Mouse (Mus musculus): ENCODE data around the gene Ccdc175.

The Ccdc175 gene

GRCm38 (mm10) chr12:72104027-72104426, 80.8 kb downstream of the Ccdc175 start:
- in situ Hi-C loops (cut with MboI, MseI) = no loop called here

GRCm38 (mm10) chr12:72102776-72103175, 82.1 kb downstream of the Ccdc175 start:
- in situ Hi-C loops (cut with MboI, MseI) = no loop called here

DNA sequence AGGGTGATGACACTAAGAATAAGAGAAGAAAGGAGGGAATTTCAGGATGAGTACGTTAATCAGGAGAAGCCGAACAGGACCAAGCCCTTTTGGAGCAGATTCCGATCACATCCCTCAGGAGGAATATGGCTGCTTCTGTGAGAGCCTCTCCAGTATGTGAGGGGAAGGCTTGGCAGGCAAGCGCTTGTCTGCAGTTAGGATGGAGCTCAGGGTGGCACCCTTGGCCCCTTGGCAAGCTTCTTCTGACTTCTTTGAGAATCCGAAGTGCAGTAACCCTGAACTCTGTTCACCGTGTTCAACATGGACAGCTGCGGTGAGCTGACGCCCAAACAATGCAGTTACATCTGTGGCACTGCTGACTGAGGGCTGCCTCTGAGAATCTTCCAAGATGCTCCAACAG, 87.9 kb downstream of the Ccdc175 start:
- in situ Hi-C loops (cut with MboI, MseI) = loop anchor here (10.0 to 25.0 kb wide), 3 partner anchors 565 to 1258 kb away; partner anchors contain the start of genes Dhrs7 and Ppm1a

DNA sequence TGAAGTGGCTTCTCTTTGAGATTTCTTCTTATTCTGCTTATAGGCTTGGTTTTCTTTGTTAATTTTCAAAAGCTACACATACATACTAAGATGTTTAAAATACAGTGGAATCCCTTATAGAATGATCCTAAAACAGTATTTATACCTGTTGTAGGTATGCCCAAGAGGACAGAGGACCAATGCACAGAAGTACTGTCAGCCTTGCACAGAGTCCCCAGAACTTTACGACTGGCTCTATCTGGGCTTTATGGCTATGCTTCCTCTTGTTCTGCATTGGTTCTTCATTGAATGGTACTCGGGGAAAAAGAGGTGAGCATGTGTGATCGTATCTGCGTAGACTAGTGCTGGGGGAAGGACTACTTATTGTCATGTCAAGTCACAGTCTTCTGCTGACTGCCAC, 95.0 kb downstream of the Ccdc175 start:
- in situ Hi-C loops (cut with MboI, MseI) = loop anchor here (10.0 to 25.0 kb wide), 3 partner anchors 572 to 1265 kb away; partner anchors contain the start of genes Dhrs7 and Ppm1a

DNA sequence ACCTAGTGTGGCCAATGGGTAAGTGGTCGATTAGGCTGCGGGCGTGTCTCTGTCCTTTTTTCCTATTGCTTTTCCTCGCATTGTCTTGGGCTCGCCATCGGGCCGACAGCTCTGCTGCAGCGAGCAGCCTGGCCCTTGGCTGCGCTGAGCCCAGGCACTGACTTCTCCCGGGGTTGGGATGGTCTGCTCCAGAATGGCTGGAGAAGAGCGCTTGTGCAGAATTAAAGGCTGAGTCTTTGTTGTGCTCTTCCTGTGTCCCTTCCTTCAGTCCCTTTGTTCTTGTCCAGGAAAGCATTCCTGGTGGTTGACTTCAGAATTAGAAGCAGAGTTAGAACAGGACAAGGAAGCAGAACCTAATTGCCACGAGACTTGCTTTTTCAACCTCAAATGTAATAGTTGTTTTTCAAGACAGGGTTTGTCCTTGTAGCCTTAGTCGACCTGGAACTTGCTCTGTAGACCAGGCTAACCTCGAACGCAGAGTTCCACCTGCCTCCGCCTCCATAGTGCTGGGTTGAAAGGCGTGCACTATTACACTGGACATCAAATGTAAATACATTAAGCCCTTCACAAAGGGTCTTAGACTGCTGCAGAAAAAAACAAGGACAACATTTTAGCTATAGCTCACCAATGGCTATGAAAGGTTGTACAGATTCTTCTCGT, 98.5 kb downstream of the Ccdc175 start:
- in situ Hi-C loops (cut with MboI, MseI) = loop anchor here (25.0 kb wide), 2 partner anchors 576 to 676 kb away; partner anchors contain the start of genes Dhrs7 and Ppm1a

- in situ Hi-C loops (cut with MboI, MseI) = loop anchor here (25.0 kb wide), 2 partner anchors 577 to 677 kb away; partner anchors contain the start of genes Dhrs7 and Ppm1a
Measured at GRCm38 (mm10) chr12:72085329-72086165, 99.3 kb downstream of the Ccdc175 start, which contains the start of the genes L3hypdh and Jkamp. TSS of gene L3hypdh (minus strand) at chr12:72085439. TSS of gene Jkamp (plus strand) at chr12:72085589.

DNA sequence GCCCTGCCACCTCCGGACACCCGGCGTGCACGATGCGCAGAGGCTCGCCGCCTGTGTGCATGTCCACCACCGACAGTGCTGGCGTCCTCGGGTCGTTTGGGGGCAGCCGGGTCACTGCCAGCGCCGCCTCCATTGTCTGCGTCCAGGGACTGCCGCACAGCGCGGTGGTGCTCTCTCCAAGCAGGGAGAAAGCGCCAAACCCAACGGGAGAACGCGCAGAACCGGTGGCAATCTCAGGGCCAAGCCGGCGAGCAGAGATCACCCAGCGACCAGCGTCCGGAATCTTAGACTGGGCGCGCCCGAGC, 99.9 kb downstream of the Ccdc175 start:
- in situ Hi-C loops (cut with MboI, MseI) = loop anchor here (25.0 kb wide), 2 partner anchors 577 to 677 kb away; partner anchors contain the start of genes Dhrs7 and Ppm1a

GRCm38 (mm10) chr12:72084261-72085023, 100.4 kb downstream of the Ccdc175 start:
- in situ Hi-C loops (cut with MboI, MseI) = loop anchor here (25.0 kb wide), 2 partner anchors 578 to 678 kb away; partner anchors contain the start of genes Dhrs7 and Ppm1a

DNA sequence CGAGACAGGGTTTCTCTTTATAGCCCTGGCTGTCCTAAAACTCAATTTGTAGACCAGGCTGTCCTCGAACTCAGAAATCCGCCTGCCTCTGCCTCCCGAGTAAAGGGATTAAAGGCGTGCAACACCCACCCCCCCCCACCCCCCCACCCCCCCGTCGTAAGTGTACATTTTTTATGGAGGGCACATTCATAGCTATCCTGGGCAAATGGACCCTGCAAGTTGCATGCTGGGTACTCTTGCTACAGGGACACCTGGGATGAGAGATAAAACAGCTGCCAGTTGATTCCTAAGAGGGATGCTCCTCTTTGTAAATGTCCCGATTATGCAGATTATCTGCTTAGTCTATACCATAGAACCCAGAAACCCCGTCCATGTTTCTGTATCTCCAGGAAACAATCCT, 101.6 kb downstream of the Ccdc175 start:
- in situ Hi-C loops (cut with MboI, MseI) = loop anchor here (25.0 kb wide), 2 partner anchors 579 to 679 kb away; partner anchors contain the start of genes Dhrs7 and Ppm1a

GRCm38 (mm10) chr12:72082370-72082769, 102.5 kb downstream of the Ccdc175 start:
- in situ Hi-C loops (cut with MboI, MseI) = loop anchor here (25.0 kb wide), 2 partner anchors 580 to 680 kb away; partner anchors contain the start of genes Dhrs7 and Ppm1a

DNA sequence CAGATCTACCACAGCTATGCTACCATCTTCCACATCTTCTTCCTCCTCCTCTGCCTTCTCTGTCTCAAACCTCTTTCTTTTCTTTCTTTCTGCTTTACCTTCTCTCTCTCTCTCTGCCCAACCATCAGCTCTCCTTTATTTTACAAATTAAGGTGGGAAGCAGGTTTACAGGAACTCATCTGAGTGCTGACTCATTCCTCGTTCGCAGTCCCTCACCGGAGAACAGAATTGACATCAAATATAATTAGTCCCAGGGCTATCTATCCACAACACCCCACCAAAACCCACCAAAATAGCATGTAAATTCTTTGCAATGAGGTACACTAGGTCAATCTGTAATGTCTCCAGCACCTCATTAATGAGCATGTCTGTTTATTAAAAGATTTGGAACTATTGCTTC, 102.9 kb downstream of the Ccdc175 start:
- in situ Hi-C loops (cut with MboI, MseI) = loop anchor here (25.0 kb wide), 2 partner anchors 580 to 680 kb away; partner anchors contain the start of genes Dhrs7 and Ppm1a

GRCm38 (mm10) chr12:72078248-72078647, 106.6 kb downstream of the Ccdc175 start:
- in situ Hi-C loops (cut with MboI, MseI) = loop anchor here (25.0 kb wide), 2 partner anchors 584 to 684 kb away; partner anchors contain the start of genes Dhrs7 and Ppm1a

- in situ Hi-C loops (cut with MboI, MseI) = loop anchor here (5.0 kb wide), 1 partner anchor 243 kb away; no protein-coding TSS in a partner anchor
Measured at GRCm38 (mm10) chr12:72070327-72071269, 114.2 kb downstream of the Ccdc175 start, which contains the start of gene Gpr135. TSS of gene Gpr135 (minus strand) at chr12:72071125.

DNA sequence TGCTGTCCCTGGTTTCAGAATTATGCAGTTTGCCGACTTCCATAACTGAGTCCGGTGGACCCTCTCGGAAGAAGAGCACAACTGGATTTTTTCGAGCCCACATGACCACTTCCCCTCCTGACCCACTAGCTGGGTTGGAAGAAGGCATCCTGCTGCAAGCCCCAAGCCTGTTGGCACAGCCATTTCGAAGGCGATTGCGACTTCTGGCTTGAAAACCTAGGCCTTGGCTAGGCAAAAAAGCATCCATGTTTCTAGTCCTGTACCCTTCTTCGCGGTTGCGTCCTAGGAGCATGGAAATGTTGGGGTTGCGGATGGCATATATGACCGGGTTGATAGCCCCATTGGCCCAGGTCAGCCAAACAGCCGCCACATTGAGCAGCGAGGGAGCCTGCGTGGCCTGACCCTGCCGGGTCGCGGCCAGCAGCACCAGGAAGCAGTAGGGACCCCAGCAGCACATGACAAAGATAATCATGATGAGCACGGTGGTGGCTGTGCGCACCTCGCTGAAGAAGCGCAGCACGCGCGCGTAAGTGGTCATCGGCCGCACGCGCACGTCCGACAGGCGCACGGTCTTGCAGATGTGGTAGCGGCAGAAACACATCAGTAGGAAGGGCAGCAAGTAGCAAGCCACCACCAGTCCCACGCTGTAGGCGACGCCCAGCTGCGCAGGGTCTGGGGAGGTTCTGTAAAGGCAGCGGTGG, 115.1 kb downstream of the Ccdc175 start:
- in situ Hi-C loops (cut with MboI, MseI) = loop anchor here (5.0 kb wide), 1 partner anchor 242 kb away; no protein-coding TSS in a partner anchor

- in situ Hi-C loops (cut with MboI, MseI) = no loop called here
Measured at GRCm38 (mm10) chr12:72057780-72058179, 127.0 kb downstream of the Ccdc175 start.

- in situ Hi-C loops (cut with MboI, MseI) = no loop called here
Measured at GRCm38 (mm10) chr12:72053851-72054250, 131.0 kb downstream of the Ccdc175 start.

DNA sequence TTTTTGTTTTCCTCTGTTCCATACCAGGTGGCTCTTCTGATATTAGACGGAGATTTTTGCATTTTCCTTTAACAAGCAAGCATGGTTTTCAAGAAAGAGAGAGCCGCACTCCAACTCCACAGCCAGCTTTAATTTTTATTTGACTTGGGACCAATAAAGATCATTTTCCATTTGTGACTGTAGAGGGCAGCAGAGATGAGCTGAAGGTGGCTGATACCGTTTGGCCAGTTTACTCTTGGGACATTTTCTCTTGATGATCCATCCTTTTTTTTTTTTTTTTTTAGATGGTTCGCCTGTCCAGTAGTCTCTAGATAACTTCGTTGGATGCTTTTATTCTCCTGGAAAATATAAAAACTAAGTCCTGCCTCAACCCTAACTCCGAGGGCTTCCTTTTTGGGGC, 131.5 kb downstream of the Ccdc175 start:
- in situ Hi-C loops (cut with MboI, MseI) = no loop called here

- in situ Hi-C loops (cut with MboI, MseI) = no loop called here
Measured at GRCm38 (mm10) chr12:72052571-72052970, 132.3 kb downstream of the Ccdc175 start.
